Comparison of ENCODE assay signal across 10 mouse cellular contexts in the genomic region with DNA sequence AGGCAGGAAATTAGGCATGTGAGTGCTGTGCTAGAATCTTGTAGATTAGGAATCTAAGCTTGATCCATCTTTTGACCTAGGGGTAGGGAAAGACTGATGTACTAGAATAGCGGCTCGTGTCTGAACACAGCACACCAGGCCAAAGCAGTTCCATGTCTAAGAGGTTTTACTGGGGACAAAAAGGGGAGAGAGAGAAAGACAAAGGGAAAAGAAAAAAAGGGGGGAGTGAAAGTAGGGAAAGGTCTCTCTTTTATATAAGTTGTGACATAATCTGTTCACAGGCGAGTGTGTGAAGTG.
DNase-seq lines count a peak whose midpoint lies in the region; ATAC-seq and TF ChIP-seq lines count a peak whose summit lies in the region.
"Had no signal": no experiment of that assay in that cellular context is flagged by ENCODE, and none has a peak within 500 bp of the region (broad histone marks: within the 10 kb centered on the region; RNA-seq: fewer than 3 reads in every experiment).

No protein-coding gene starts in this region.

- TF ChIP-seq EP300 in stomach, postnatal 0 days (optimal IDR thresholded peaks at IDR 0.05) = no peak
- TF ChIP-seq EP300 in liver, postnatal 0 days (IDR thresholded peaks at IDR 0.05; ENCODE audit: low read depth) = no peak

- no peaks in the 10 kb centered on the region for H3K36me3 ChIP-seq in heart, embryonic 10.5 days
- H3K36me3 ChIP-seq in stomach, embryonic 14.5 days (ENCODE audit: control insufficient read depth, insufficient read depth, low read length) = no peaks in the 10 kb centered on the region
- H3K36me3 ChIP-seq in stomach, postnatal 0 days (ENCODE audit: control insufficient read depth, insufficient read depth, low read length) = no peaks in the 10 kb centered on the region
- no peaks in the 10 kb centered on the region for H3K36me3 ChIP-seq in limb, embryonic 14.5 days (ENCODE audit: control insufficient read depth, insufficient read depth, low read length)
- H3K36me3 ChIP-seq in stomach, embryonic 16.5 days (ENCODE audit: control insufficient read depth, insufficient read depth, low read length) = no peaks in the 10 kb centered on the region
- no peaks in the 10 kb centered on the region for H3K36me3 ChIP-seq in liver, postnatal 0 days (replicated peaks; ENCODE audit: insufficient read depth, low read length)

- H3K27ac ChIP-seq in heart, embryonic 10.5 days = no peak overlapping the region
- 0 out of 2 replicates have a peak overlapping the region, but pooled peaks have one; percentile 13 for H3K27ac ChIP-seq in stomach, embryonic 14.5 days (ENCODE audit: low read length)
- H3K27ac ChIP-seq in stomach, postnatal 0 days (replicated peaks) = no peak overlapping the region; the same call in 1 of the 2 replicates
- peak overlapping the region; percentile 72; the same call in 1 of the 2 replicates for H3K27ac ChIP-seq in limb, embryonic 14.5 days (replicated peaks; ENCODE audit: low read depth, low read length)
- H3K27ac ChIP-seq in stomach, embryonic 16.5 days (ENCODE audit: low read length) = peak overlapping the region; percentile 23; the same call in 1 of the 2 replicates
- no peak overlapping the region for H3K27ac ChIP-seq in liver, postnatal 0 days (ENCODE audit: low read depth)

- ATAC-seq in stomach, embryonic 14.5 days (ENCODE audit: insufficient number of reproducible peaks, insufficient read depth, low FRiP score, low read depth) = no peak
- no peak for ATAC-seq in stomach, postnatal 0 days (ENCODE audit: low FRiP score, low TSS enrichment)
- ATAC-seq in limb, embryonic 14.5 days (ENCODE audit: low FRiP score, low read depth) = no peak
- no peak for ATAC-seq in stomach, embryonic 16.5 days (ENCODE audit: insufficient read depth, low FRiP score)
- ATAC-seq in liver, postnatal 0 days = no peak
- ATAC-seq: activated CD4-positive, CD25-positive, alpha-beta regulatory T cell, adult 4 months had no signal

- peak; percentile 11 for DNase-seq in heart, adult 11 months
- no peak for DNase-seq in heart, embryonic 10.5 days (ENCODE audit: low spot score)
- DNase-seq in stomach, postnatal 0 days (ENCODE audit: low spot score) = no peak
- DNase-seq in limb, embryonic 14.5 days (ENCODE audit: low spot score) = no peak
- no peak for DNase-seq in urinary bladder, postnatal 25 days (ENCODE audit: low spot score)
- DNase-seq in liver, postnatal 0 days = no peak
- DNase-seq: thymus, postnatal 14 days had no signal

- WGBS in heart, embryonic 10.5 days = 87% methylated on average over 3 of the region's 3 CpGs
- WGBS in stomach, embryonic 14.5 days = 78% methylated on average over 3 of the region's 3 CpGs
- WGBS in stomach, postnatal 0 days = 86% methylated on average over 3 of the region's 3 CpGs
- 82% methylated on average over 3 of the region's 3 CpGs for WGBS in limb, embryonic 14.5 days
- WGBS in stomach, embryonic 16.5 days = 78% methylated on average over 3 of the region's 3 CpGs
- WGBS in liver, postnatal 0 days (ENCODE audit: insufficient replicate concordance) = 84% methylated on average over 3 of the region's 3 CpGs

- peaks cover 7% of the 10 kb centered on the region; the same call in 1 of the 2 replicates for H3K4me1 ChIP-seq in heart, embryonic 10.5 days
- 0 out of 2 replicates have a peak, but pooled peaks cover 3% of the 10 kb centered on the region for H3K4me1 ChIP-seq in stomach, embryonic 14.5 days (ENCODE audit: control insufficient read depth, insufficient read depth, low read length)
- H3K4me1 ChIP-seq in stomach, postnatal 0 days (replicated peaks; ENCODE audit: control insufficient read depth, insufficient read depth) = no peaks in the 10 kb centered on the region; the same call in 1 of the 2 replicates
- peaks cover 15% of the 10 kb centered on the region for H3K4me1 ChIP-seq in limb, embryonic 14.5 days (ENCODE audit: control insufficient read depth, insufficient read depth, low read length)
- H3K4me1 ChIP-seq in stomach, embryonic 16.5 days (ENCODE audit: control insufficient read depth, insufficient read depth, low read length) = peaks cover 8% of the 10 kb centered on the region; the same call in 1 of the 2 replicates
- H3K4me1 ChIP-seq in liver, postnatal 0 days (ENCODE audit: insufficient read depth) = no peaks in the 10 kb centered on the region; the same call in 1 of the 2 replicates

- no peak for TF ChIP-seq POLR2A in limb, embryonic 14.5 days (IDR thresholded peaks at IDR 0.05; ENCODE audit: borderline replicate concordance, extremely low read depth, insufficient read depth, insufficient read length)

- no peak overlapping the region for H3K4me2 ChIP-seq in stomach, embryonic 14.5 days (replicated peaks; ENCODE audit: low read depth, low read length)
- H3K4me2 ChIP-seq in stomach, postnatal 0 days (replicated peaks; ENCODE audit: low read depth) = no peak overlapping the region
- H3K4me2 ChIP-seq in limb, embryonic 14.5 days (replicated peaks; ENCODE audit: low read depth, low read length, severe bottlenecking) = no peak overlapping the region
- H3K4me2 ChIP-seq in stomach, embryonic 16.5 days (ENCODE audit: low read depth, low read length) = no peak overlapping the region
- H3K4me2 ChIP-seq in liver, postnatal 0 days (ENCODE audit: low read depth, low read length) = no peak overlapping the region

- H3K9me3 ChIP-seq in heart, embryonic 10.5 days = no peaks in the 10 kb centered on the region
- no peaks in the 10 kb centered on the region for H3K9me3 ChIP-seq in stomach, embryonic 14.5 days (ENCODE audit: control insufficient read depth, low read depth, low read length)
- H3K9me3 ChIP-seq in stomach, postnatal 0 days (ENCODE audit: control insufficient read depth, low read length) = no peaks in the 10 kb centered on the region
- H3K9me3 ChIP-seq in limb, embryonic 14.5 days (ENCODE audit: control insufficient read depth, low read length) = no peaks in the 10 kb centered on the region
- H3K9me3 ChIP-seq in stomach, embryonic 16.5 days (replicated peaks; ENCODE audit: control insufficient read depth, low read length) = no peaks in the 10 kb centered on the region
- no peaks in the 10 kb centered on the region for H3K9me3 ChIP-seq in liver, postnatal 0 days (ENCODE audit: low read length)

- no peak for TF ChIP-seq CTCF in stomach, postnatal 0 days (IDR thresholded peaks at IDR 0.05; ENCODE audit: low read depth)
- no peak for TF ChIP-seq CTCF in liver, postnatal 0 days (IDR thresholded peaks at IDR 0.05; ENCODE audit: low read depth)

- no peak overlapping the region for H3K4me3 ChIP-seq in heart, embryonic 10.5 days
- no peak overlapping the region for H3K4me3 ChIP-seq in stomach, embryonic 14.5 days (ENCODE audit: low read depth, low read length)
- H3K4me3 ChIP-seq in stomach, postnatal 0 days (ENCODE audit: low read depth, low read length) = no peak overlapping the region
- no peak overlapping the region for H3K4me3 ChIP-seq in limb, embryonic 14.5 days (replicated peaks; ENCODE audit: low read length)
- H3K4me3 ChIP-seq in stomach, embryonic 16.5 days (replicated peaks; ENCODE audit: low read length) = no peak overlapping the region
- H3K4me3 ChIP-seq in liver, postnatal 0 days (ENCODE audit: low read depth, low read length) = no peak overlapping the region

- no peaks in the 10 kb centered on the region for H3K27me3 ChIP-seq in heart, embryonic 10.5 days (ENCODE audit: insufficient read depth, poor library complexity, severe bottlenecking)
- no peaks in the 10 kb centered on the region for H3K27me3 ChIP-seq in stomach, embryonic 14.5 days (ENCODE audit: control insufficient read depth, insufficient read depth, low read length)
- H3K27me3 ChIP-seq in stomach, postnatal 0 days (ENCODE audit: control insufficient read depth, insufficient read depth, low read length) = no peaks in the 10 kb centered on the region
- no peaks in the 10 kb centered on the region for H3K27me3 ChIP-seq in limb, embryonic 14.5 days (ENCODE audit: control insufficient read depth, insufficient read depth, low read length)
- no peaks in the 10 kb centered on the region for H3K27me3 ChIP-seq in stomach, embryonic 16.5 days (ENCODE audit: control insufficient read depth, insufficient read depth, low read length)
- no peaks in the 10 kb centered on the region for H3K27me3 ChIP-seq in liver, postnatal 0 days (ENCODE audit: insufficient read depth, low read length)

- no peak overlapping the region for H3K9ac ChIP-seq in stomach, embryonic 14.5 days (replicated peaks; ENCODE audit: low read depth, low read length)
- H3K9ac ChIP-seq in stomach, postnatal 0 days (ENCODE audit: low read length) = no peak overlapping the region
- no peak overlapping the region for H3K9ac ChIP-seq in limb, embryonic 14.5 days (ENCODE audit: low read depth, low read length, severe bottlenecking)
- H3K9ac ChIP-seq in stomach, embryonic 16.5 days (ENCODE audit: low read length) = no peak overlapping the region
- H3K9ac ChIP-seq in liver, postnatal 0 days (replicated peaks) = no peak overlapping the region

Comparison
In these comparisons a context has a peak if more than half of its experiments do, and no peak if none do; other contexts are left out.
1. H3K27ac ChIP-seq: peak in stomach, embryonic 14.5 days (single experiment), limb, embryonic 14.5 days (single experiment) and stomach, embryonic 16.5 days (single experiment); none in heart, embryonic 10.5 days (single experiment), stomach, postnatal 0 days (single experiment) and liver, postnatal 0 days (single experiment).